Mouse (Mus musculus) ES-Bruce4 (cell line): ENCODE data around the gene Tmem231.

Source experiments
- CTCF ChIP-seq: IDR thresholded peaks from one replicate; pipeline ENCODE4 v1.8.1; 2011; ENCODE audit warnings: low read depth, low read length
- EP300 ChIP-seq: IDR thresholded peaks from 2 replicates; pipeline ENCODE4 v1.6.1; 2011; ENCODE audit warnings: low read depth, low read length; ENCODE audit not compliant: insufficient read depth
- POLR2A ChIP-seq: IDR thresholded peaks from one replicate; pipeline ENCODE4 v1.8.1; 2011; ENCODE audit warnings: low read length; ENCODE audit not compliant: insufficient read depth

- TF ChIP-seq CTCF (no peak), POLR2A (no peak), EP300 (no peak)
Observed at GRCm38 (mm10) chr8:111883615-111884014, 50.1 kb downstream of the Tmem231 start.
